Mouse (Mus musculus) CD4-positive naive resting alpha-beta T cell, adult 76 days (primary cell): ENCODE data around the gene Mtpn. TPM values are rescaled to one million over a fixed set of nuclear protein-coding genes. Genes with fewer than 3 reads are reported as not detected.

Source experiments
- total RNA-seq: library from RNA; stranded (reverse); gene quantifications from one replicate; pipeline ENCODE4 v1.2.4, GENCODE M21; 2023

The Mtpn gene
- 83.4 TPM for total RNA-seq

DNA sequence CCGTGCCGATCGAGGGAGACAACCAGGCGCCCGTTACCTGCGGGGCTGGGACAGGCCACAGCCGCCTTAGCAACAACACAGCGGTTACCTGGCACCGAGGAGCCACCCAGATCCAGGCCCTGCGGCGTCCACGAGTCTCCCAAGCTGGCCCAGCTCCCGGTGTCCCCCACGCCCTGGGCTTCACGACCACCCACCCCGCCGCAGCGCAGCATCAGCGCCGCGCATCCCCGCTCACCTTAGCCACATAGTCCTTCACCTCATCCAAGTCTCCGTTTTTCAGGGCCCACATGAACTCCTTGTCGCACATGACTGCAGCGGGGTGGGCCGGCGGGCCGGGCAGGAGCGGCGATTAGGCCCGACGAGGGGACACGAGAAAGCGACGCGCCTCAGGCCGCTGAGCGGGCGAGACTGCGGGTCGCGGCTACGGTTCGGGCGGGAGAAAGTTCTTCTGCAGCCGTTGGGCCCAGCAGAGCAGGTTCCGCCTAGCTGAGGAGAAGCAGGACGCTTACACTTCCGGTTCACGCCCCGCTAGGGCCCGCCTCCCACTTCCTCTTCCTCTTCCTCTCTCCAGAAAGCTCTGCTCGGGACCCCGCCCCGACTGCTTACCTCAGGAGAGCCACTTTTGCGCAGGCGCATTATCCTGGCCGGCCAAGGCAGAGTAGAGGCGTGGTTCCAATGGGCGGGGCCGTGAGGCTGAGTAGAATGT is at the start of gene Mtpn:
Mtpn (minus strand) TSS at position 585 of the 706 bp plus-strand sequence.

Other genes starting within 250 kb of the Mtpn start
- gene Slc13a4, start 231.8 kb downstream of the Mtpn start, total RNA-seq = not detected
- gene Fam180a, start 213.7 kb downstream of the Mtpn start, total RNA-seq = not detected